Mouse (Mus musculus): ENCODE results near the gene Lefty2. TPM values are rescaled to one million over a fixed set of nuclear protein-coding genes. Genes with fewer than 3 reads are reported as not detected.
"Not testable (repeated sequence)": the region's sequence is repeated elsewhere in the genome, so short reads cannot be mapped to it uniquely, and the experiment has no call there.

Lefty2 gene
- polyA plus RNA-seq, 1 experiment from 2014 or later, result 0.67 TPM

DNA sequence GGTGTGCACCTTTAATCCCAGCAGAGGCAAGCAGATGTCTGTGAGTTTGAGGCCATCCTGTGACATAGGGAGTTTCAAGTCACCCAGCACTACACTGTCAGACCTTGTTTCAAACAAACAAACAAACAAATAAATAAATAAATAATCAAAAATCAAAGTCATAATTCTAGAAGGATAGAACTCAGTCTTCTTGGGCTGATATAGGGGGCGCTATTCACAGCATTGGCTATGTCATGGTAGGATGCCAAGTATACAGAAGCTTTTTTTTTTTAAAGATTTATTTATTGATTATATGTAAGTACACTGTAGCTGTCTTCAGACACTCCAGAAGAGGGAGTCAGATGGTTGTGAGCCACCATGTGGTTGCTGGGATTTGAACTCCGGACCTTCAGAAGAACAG, 45.9 kb downstream of the Lefty2 start:
- H3K9ac ChIP-seq; H3K9me3 ChIP-seq; H3K27ac ChIP-seq; H3K36me3 ChIP-seq; H3K4me3 ChIP-seq; ATAC-seq (ENCODE audit: insufficient number of reproducible peaks, insufficient read depth, low FRiP score, low TSS enrichment); H3K4me2 ChIP-seq (replicated peaks): not testable (repeated sequence)
- Histone ChIP-seq H3K4me1 (peaks cover 12% of the 10 kb centered on the region; the same call in 1 of the 2 replicates), H3K27me3 (peaks cover 70% of the 10 kb centered on the region)
- 77% methylated on average over 2 of the region's 2 CpGs for WGBS

DNA sequence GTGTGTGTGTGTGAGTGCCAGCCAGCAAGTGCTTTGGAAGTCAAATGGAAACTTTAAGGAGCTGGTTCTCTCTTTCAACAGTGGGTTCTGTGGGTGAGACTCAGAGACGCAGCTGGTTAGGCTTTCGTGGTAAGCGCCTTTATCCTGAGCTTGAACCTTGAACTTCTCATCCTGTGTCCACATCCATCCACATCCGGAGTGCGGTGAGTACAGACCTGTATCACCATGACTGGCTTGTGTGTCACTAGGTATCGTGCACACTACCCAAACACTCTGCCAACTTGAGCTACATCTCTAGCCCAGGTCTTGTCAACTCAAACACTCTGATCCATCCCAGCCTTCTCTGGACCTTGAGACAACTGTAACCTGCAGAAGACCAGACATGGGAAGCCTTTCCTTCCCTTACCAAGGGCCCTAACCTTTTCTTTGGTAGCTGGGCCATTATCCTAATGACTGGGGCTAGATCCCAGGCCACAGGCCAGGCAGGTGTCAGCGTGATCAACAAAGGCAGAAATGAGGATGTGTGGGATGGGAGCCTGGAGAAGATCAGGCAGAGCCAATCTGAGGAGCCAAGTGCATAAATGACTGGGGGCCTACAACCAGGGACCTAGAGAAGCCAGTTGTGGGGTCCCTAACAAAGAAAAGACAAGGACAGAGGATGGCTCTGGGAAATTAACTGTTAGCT, 48.0 kb downstream of the Lefty2 start:
- ATAC-seq (ENCODE audit: insufficient number of reproducible peaks, insufficient read depth, low FRiP score, low TSS enrichment), result no peak
- peaks cover 27% of the 10 kb centered on the region for H3K4me1 ChIP-seq
- no peak overlapping the region for H3K27ac ChIP-seq
- H3K4me3 ChIP-seq, result peak overlapping the region; percentile 71; the same call in 1 of the 2 replicates
- peak overlapping the region; percentile 91; the same call in 1 of the 2 replicates for H3K4me2 ChIP-seq (replicated peaks)
- peak overlapping the region; percentile 66; the same call in 1 of the 2 replicates for H3K9ac ChIP-seq
- peaks cover 57% of the 10 kb centered on the region for H3K27me3 ChIP-seq
- no peaks in the 10 kb centered on the region for H3K9me3 ChIP-seq
- no peaks in the 10 kb centered on the region for H3K36me3 ChIP-seq
- 74% methylated on average over 7 of the region's 7 CpGs for WGBS

DNA sequence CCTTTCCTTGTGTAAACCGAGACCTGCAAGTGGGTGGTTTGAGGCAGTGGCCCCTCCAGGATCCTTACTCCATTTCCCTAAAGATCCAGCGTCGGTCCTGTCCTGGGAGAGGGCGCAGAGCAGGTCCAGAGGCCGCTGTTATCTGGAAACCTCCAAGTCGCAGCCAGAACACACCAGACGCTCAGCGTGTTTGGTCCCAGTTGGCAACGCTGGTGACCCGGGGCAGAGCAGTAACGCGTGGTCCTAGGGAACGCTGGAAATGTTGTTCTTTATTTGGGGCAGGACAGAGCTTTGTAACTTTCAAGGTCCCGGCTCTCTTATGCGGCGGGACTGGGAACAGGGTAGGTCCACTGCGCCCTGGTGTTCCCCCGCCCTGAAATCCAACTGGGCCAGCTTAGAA, 48.8 kb downstream of the Lefty2 start:
- Histone ChIP-seq H3K4me1 (peaks cover 32% of the 10 kb centered on the region), H3K27me3 (peaks cover 48% of the 10 kb centered on the region), H3K9me3 (no peaks in the 10 kb centered on the region), H3K4me3 (peak overlapping the region; percentile 71), H3K9ac (peak overlapping the region; percentile 66), H3K4me2 (replicated peaks) (peak overlapping the region; percentile 91), H3K27ac (no peak overlapping the region), H3K36me3 (no peaks in the 10 kb centered on the region)
- WGBS, result 3% methylated on average over 18 of the region's 18 CpGs
- ATAC-seq (ENCODE audit: insufficient number of reproducible peaks, insufficient read depth, low FRiP score, low TSS enrichment), result no peak

DNA sequence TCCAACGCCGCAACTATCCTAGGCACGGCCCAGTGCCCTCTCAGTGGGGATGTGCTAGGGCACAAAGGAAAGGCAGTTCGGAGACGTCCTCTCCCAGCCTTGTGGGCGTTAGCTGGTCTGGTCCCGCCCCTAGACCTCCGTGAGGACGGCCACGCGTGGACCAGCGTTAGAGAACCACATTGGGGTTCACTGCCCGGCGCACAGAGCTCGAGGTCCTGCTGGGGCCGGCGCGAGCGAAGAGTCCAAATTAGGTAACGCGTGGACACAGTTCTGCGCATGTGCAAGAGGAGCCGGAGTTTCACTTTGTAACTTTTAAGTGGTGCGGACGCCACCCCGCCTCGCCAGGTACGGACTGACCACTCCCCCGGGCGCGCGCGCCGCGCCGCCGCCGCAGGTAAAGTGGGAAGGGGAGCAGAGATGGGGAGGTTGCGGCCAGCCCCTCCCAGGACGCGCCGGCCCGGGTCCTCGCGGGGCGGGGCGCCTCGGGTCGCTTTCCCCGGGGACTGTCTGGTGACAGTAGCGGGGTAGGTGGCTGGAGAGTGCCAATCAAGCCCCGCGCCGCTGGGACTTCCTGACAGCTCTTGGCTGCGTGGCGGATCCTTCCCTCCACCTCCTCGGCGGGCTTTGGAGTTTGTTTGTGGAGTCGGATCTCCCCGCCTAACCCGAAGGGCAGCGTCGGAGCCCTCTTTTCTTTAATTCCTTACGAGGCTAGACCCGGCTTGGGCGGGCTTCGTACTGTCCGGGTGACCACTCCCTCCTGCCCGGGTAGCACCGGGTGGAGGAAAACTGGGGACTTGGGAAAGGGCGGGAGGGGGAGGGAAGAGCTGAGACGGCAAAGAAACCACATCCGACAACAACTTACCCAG, 49.5 kb downstream of the Lefty2 start, which contains the start of gene Tmem63a:
TSS of gene Tmem63a (plus strand) at position 179 of the 866 bp plus-strand sequence.
- peak within 1 kb of the TSS; percentile 66 for H3K9ac ChIP-seq
- ATAC-seq (ENCODE audit: insufficient number of reproducible peaks, insufficient read depth, low FRiP score, low TSS enrichment), result no peak
- no peaks in the 10 kb centered on the region for H3K36me3 ChIP-seq
- H3K4me1 ChIP-seq, result peaks cover 32% of the 10 kb centered on the region
- H3K27ac ChIP-seq, result no peak within 1 kb of the TSS
- H3K4me3 ChIP-seq, result peak within 1 kb of the TSS; percentile 71
- WGBS, result under 1% methylated on average over 73 of the region's 73 CpGs
- H3K27me3 ChIP-seq, result peaks cover 43% of the 10 kb centered on the region
- H3K9me3 ChIP-seq, result no peaks in the 10 kb centered on the region
- H3K4me2 ChIP-seq (replicated peaks), result peak within 1 kb of the TSS; percentile 91

DNA sequence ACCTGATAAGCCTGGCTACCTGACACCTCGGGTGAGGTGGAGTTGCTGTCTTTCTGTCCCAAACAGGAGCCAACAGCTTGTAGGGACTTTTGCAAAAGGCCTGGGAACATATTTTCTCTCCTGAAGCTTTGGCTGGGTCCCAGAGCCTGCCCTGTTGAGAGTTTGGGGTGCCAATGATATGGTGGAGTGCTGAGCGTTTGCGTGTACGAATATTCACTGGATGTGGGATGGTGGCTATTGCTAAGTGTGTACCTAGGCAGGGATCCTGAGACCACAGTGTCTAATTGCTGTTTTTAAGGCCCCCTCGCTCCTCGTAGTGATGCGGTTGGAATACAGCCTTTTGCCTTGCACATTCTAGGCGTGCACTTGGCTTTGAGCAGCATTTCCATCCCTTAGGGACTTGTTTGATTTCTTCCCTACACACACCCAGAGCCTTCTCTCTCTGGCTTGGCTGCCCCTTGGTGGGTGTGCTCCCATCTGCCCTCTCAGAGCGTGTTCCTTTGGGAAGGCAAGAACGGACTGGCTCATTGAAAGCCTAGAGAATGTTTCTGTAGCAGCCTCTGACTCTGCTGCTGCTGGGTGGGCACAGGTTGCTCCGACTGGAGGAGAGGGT, 50.2 kb downstream of the Lefty2 start:
- ATAC-seq (ENCODE audit: insufficient number of reproducible peaks, insufficient read depth, low FRiP score, low TSS enrichment), result no peak
- no peaks in the 10 kb centered on the region for H3K9me3 ChIP-seq
- H3K27ac ChIP-seq, result no peak overlapping the region
- peaks cover 32% of the 10 kb centered on the region for H3K4me1 ChIP-seq
- peak overlapping the region; percentile 66 for H3K9ac ChIP-seq
- peaks cover 36% of the 10 kb centered on the region for H3K27me3 ChIP-seq
- H3K4me2 ChIP-seq (replicated peaks), result peak overlapping the region; percentile 91
- H3K36me3 ChIP-seq, result no peaks in the 10 kb centered on the region
- WGBS, result 45% methylated on average over 11 of the region's 11 CpGs
- peak overlapping the region; percentile 71 for H3K4me3 ChIP-seq

DNA sequence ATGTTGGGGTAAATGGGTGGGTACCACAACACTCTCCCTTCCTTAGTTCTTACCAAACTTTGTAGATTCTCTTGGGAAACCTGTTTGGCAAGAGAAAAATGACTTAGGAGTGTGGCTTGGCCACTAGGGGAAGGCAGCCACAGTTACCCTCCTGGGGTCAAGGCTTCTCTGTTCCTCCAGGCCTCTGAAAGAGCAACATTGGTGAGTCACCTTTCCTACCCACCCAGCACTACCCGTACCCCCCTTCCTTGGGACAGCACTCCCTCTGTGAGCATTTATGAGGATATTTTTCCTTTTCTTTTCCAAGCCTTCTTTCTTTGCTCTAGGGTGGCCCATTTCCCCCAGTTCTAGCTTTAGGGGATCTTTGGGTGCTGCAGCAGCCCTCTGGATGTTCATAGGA, 51.0 kb downstream of the Lefty2 start:
- ATAC-seq (ENCODE audit: insufficient number of reproducible peaks, insufficient read depth, low FRiP score, low TSS enrichment), result no peak
- Histone ChIP-seq H3K27ac (no peak overlapping the region), H3K4me3 (no peak overlapping the region), H3K9ac (no peak overlapping the region), H3K4me1 (peaks cover 32% of the 10 kb centered on the region), H3K36me3 (no peaks in the 10 kb centered on the region), H3K27me3 (peaks cover 34% of the 10 kb centered on the region), H3K4me2 (replicated peaks) (no peak overlapping the region), H3K9me3 (no peaks in the 10 kb centered on the region)
- WGBS, result 70% methylated on average over 1 of the region's 1 CpGs

DNA sequence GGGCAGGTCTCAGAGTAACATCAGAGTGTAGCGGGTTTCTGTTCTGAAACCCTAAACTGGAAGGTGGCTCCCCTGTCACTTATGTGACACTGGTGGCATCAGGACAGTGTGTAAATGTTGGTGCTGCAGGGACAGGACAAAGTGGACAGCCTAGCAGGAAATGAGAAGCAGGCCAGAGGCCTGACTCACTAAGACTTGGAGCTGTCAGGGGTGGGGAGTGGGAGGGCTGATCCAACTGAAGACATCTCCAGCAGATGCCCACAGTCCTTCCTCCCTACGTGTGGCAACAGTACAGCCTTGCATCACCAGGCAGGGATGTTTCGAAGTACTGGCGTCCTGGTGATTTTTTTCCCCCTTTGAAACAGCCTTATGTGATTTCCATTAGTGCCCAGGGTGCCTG, 51.6 kb downstream of the Lefty2 start:
- no peak overlapping the region for H3K9ac ChIP-seq
- H3K4me1 ChIP-seq, result peaks cover 32% of the 10 kb centered on the region
- WGBS, result 82% methylated on average over 4 of the region's 4 CpGs
- H3K9me3 ChIP-seq, result no peaks in the 10 kb centered on the region
- peak overlapping the region; percentile 82; the same call in 1 of the 2 replicates for H3K27ac ChIP-seq
- H3K36me3 ChIP-seq, result no peaks in the 10 kb centered on the region
- ATAC-seq (ENCODE audit: insufficient number of reproducible peaks, insufficient read depth, low FRiP score, low TSS enrichment), result no peak
- H3K4me2 ChIP-seq (replicated peaks), result peak overlapping the region; percentile 33; the same call in 1 of the 2 replicates
- peaks cover 34% of the 10 kb centered on the region for H3K27me3 ChIP-seq
- no peak overlapping the region for H3K4me3 ChIP-seq

DNA sequence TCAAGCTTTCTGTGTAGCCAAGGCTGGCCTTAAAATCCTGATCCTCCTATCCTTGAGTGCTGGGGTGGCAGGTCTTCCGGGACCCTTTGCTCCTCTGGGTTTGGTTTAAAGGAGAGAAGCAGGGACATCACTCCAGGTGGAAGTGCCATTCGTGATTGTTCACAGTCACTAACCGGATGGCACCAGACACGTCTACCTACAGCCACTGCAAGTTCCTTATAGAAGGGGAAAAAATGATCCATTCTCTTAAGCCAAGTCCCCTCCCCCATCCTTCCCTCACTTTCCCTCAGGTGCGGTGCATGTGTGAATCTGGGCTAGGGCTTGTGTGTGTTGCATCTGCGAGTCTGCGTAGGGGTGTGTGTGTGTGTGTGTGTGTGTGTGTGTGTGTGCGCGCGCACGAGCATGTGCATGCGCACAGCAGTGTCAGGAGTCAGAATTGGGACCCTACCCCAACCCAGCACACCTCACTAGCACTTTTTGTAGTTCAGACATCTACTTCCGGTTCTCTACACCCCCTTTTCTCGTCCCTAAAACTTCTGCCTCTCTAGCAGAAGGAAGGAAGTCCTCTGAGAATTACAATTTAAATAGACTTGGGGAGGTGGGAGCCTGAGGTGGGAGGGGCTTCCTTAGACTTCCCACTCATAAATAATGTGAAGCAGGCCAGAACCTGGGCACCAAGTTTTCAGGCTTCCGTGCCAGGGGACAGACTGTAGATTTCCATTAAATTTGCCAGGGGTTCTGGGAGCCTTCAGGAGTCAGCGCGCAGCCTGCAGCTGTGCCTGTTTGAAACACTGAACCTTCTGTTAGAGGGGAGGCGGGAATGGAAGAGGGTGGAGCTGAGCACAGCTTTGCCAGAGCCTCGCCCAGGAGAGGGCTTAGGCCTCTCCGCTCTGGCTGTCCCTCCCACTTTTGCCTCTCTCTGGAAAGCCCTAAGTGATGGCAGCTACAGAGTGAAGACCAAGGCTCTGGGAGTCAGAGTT, 52.4 kb downstream of the Lefty2 start:
- Histone ChIP-seq H3K4me1 (peaks cover 32% of the 10 kb centered on the region), H3K27ac (peak overlapping the region; percentile 82), H3K27me3 (peaks cover 34% of the 10 kb centered on the region), H3K9ac (no peak overlapping the region; the same call in 1 of the 2 replicates), H3K4me2 (replicated peaks) (peak overlapping the region; percentile 33), H3K36me3 (no peaks in the 10 kb centered on the region), H3K4me3 (no peak overlapping the region), H3K9me3 (no peaks in the 10 kb centered on the region)
- WGBS, result 23% methylated on average over 20 of the region's 20 CpGs
- ATAC-seq (ENCODE audit: insufficient number of reproducible peaks, insufficient read depth, low FRiP score, low TSS enrichment), result peak; percentile 84

DNA sequence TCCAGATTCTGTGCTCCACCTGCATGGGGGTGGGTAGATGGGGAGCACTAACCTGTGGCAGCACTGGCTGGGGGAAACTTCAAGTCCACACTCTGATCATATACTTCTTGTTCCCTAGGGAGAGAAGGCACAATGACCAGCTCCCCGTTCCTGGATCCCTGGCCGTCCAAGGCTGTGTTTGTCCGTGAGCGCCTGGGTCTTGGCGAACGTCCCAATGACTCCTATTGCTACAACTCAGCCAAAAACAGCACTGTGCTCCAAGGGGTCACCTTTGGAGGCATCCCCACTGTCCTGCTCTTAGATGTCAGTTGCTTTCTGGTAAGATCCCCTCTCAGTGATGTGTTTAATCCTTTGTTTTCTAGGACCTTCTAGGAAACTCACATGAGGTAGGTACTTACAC, 53.5 kb downstream of the Lefty2 start:
- no peak for ATAC-seq (ENCODE audit: insufficient number of reproducible peaks, insufficient read depth, low FRiP score, low TSS enrichment)
- H3K9me3 ChIP-seq, result no peaks in the 10 kb centered on the region
- H3K4me3 ChIP-seq, result no peak overlapping the region
- WGBS, result 92% methylated on average over 6 of the region's 6 CpGs
- no peak overlapping the region for H3K4me2 ChIP-seq (replicated peaks)
- H3K27me3 ChIP-seq, result peaks cover 23% of the 10 kb centered on the region
- H3K27ac ChIP-seq, result no peak overlapping the region
- no peaks in the 10 kb centered on the region for H3K36me3 ChIP-seq
- H3K9ac ChIP-seq, result no peak overlapping the region
- peaks cover 31% of the 10 kb centered on the region for H3K4me1 ChIP-seq

Data from embryonic facial prominence, embryonic 12.5 days (tissue).